Mouse (Mus musculus): ENCODE results near the gene Prrxl1.
A peak's percentile ranks its signal among the peaks of the same experiment; 100 is the strongest.

Prrxl1 gene

GRCm38 (mm10) chr14:32599290-32600041 is at the start of gene Prrxl1:
Prrxl1 (plus strand) TSS chr14:32599407.
- peak in 1 of 2 experiments; percentile 22 for DNase-seq (ENCODE audit: low spot score in 2 of 2)

DNA sequence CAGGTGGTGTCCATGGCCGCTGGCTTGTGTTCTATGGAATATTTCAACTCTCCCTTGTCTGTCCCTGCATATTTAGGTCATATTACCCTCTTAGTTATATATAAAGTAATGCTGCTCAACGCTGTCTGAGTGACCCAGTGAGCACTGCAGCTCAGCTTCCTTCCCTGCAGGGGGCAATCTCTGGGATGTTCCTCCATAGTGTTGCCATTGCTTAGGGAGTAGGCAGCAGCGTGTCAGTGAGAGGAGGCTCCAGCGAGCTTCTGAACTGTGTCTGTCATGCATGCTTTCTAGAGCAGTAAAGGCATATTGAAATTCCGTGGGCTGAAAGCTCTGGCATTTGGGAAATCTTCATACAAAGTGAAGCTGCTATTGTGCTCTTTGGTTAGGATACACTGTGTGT is 47.4 kb upstream of the Prrxl1 start:
- DNase-seq (ENCODE audit: low spot score in 2 of 2) = no peak

DNA sequence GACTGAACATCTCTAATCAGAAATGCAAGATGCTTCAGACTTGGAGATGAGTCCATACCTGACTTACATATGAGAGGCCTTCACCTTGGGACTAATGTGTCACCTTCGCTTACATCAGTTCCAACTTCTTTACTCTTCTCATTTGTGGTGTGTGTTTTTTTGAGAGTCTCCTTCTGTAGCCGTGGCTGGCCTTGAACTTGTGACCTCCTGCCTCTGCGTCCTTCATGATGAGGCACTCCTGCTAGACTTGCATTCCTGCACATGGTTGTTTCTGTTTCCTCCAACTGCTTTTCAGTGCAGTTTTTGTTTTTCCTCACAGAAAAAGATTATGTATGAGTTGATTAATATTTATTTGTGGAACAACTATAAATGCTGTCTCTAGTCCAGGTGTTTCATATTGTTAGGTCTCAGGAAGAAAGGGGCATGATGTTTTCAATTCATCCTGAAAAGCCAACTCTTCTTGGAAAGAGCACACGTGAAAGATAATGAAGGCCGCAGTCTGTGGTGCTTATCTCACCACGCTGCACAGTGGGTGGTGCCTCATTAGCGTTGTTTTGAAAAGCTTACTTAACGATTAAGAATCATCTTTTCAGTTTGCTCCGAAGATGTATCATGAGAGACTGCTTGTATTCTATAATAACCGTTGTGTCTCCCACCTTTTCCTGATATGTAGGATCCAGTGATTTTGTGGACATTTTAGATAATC is 45.9 kb upstream of the Prrxl1 start:
- no peak for DNase-seq (ENCODE audit: low spot score in 2 of 2)

DNA sequence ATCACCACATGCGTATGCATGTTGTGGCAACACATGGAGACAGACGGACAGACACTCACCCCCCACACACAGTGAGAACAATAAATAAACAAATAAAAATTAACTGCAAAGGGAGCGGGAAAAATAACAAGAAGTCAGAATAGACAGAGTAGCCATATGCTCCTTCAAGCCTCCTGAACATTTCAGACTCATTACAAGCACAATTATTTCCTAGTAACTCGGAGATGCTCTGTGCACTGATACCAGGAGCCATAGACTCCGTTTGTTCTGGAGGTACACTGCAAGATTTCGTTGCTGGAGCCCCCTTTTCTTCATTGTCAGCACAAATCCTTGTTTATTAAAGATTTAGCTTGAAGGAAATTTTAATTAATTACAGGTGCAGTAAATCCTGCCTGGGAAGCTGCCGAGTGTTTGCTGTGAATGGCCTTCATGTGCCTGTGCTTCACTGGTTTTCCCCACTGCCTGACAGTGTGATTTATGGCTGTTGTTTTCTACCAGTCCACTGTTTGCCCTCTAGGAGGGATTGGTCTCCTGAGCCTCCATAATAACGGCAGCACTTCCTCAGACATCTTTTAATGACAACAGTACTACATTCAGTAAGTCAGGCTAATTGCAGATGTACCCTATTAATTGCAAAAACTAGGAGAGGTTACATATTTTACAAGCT is 44.2 kb upstream of the Prrxl1 start:
- no peak for DNase-seq (ENCODE audit: low spot score in 2 of 2)

- DNase-seq (ENCODE audit: low spot score in 2 of 2) = no peak
Observed at GRCm38 (mm10) chr14:32561428-32561827, 37.8 kb upstream of the Prrxl1 start.

DNA sequence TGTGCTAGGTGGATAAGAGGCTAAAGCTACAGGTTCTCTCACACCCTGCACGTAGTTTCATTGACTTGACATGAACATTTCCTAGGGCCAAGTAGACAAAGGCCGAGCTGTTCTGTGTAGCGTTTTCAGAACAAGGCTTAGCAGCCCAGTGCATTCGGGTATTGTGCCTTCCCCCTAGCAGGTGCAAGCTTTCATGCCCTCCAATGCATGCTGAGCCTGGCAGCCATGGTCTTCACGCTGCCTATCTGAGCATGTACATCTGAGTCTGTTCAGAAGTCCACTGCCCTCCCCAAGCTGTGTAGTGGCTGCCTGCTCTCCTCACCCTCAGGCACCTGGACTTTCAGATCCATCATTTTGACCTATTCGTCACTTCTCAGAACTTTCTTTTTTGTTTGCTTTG is 35.5 kb upstream of the Prrxl1 start:
- no peak for DNase-seq (ENCODE audit: low spot score in 2 of 2)

- DNase-seq (ENCODE audit: low spot score in 2 of 2) = no peak
Observed at GRCm38 (mm10) chr14:32572519-32572918, 26.7 kb upstream of the Prrxl1 start.

- DNase-seq (ENCODE audit: low spot score in 2 of 2) = no peak
Observed at GRCm38 (mm10) chr14:32578420-32578819, 20.8 kb upstream of the Prrxl1 start.

DNA sequence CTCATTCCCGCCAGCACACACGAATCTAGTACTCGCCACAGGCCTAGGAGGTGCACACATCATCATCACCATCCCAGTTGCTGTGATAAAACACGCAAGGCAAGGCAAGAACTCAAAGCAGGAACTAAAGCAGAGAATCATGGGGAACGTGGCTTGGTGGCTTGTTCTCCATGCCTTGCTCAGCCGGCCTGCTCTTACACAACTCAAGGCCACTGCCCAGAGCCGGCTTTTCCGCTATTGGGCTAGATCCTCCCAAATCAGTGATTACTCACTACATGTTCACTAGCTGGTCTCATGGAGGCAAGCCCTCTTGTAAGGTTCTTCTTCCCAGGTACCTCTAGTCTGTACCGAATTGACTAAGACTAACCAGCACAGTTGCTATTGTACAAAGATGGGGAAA is 15.5 kb upstream of the Prrxl1 start:
- no peak for DNase-seq (ENCODE audit: low spot score in 2 of 2)

- peak; percentile 82 to 87 for DNase-seq (ENCODE audit: low spot score in 2 of 2)
Observed at GRCm38 (mm10) chr14:32587013-32587784, 12.0 kb upstream of the Prrxl1 start.

DNA sequence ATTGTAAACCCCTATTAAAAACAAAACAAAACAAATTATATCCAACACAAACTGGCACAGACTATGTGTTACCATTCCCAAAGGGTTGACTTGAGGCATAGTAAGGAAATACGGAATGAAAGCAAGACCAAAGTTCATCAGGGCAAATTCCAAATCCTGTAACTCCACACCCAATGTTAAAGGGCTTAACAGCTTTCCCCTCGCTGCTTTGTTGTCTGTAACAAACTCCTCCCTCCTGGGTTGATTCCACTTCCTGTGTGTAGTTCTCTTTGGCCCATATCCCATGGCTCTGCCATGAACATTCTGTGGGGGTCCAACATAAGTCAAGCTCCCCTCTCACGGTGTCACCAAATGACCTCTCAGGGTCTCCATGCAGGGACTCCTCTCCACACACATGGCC is 8.8 kb upstream of the Prrxl1 start:
- no peak for DNase-seq (ENCODE audit: low spot score in 2 of 2)

- DNase-seq (ENCODE audit: low spot score in 2 of 2) = peak in 1 of 2 experiments; percentile 22
Observed at GRCm38 (mm10) chr14:32597232-32598231, 1.7 kb upstream of the Prrxl1 start.

GRCm38 (mm10) chr14:32598437-32599219 is 579 bp upstream of the Prrxl1 start:
- no peak for DNase-seq (ENCODE audit: low spot score in 2 of 2)

GRCm38 (mm10) chr14:32600110-32600509 is 903 bp downstream of the Prrxl1 start:
- DNase-seq (ENCODE audit: low spot score in 2 of 2) = no peak

- no peak for DNase-seq (ENCODE audit: low spot score in 2 of 2)
Observed at GRCm38 (mm10) chr14:32605508-32605907, 6.3 kb downstream of the Prrxl1 start.

DNA sequence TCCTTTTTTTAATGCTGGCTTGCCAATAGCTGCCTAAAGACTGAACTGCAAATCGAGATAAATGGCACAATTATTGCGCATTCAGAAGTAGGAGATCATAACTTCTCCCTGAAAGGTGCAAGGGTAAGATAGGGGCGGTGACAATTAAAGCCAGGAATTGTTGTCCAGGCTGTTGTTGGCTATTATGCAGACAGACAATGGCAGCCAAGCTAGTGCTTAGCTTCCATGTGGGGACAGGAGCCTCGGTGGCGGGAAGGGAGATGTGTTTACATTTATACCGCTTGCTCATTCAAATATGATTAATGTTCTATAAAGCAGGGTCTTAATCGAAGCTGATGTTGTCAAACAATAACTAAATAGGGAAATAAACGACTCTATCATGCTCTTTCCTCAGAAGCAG is 7.1 kb downstream of the Prrxl1 start:
- DNase-seq (ENCODE audit: low spot score in 2 of 2) = no peak

DNA sequence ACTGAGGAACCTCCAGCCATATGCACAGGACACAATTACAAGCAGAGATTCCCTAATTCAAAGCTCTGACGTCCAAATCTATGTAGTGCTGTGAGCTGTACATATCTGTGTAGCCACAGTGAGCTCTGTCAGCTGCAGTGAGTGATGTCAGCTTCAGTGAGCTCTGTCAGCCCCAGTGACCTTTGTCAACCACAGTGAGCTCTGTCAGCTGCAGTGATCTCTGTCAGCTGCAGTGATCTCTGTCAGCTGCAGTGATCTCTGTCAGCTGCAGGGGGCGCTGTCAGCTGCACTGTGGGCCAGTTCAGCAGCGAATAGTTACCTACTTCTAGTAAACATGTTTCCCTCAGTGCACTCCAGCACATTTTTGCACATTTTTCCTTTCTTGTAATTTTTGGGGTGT is 10.2 kb downstream of the Prrxl1 start:
- DNase-seq (ENCODE audit: low spot score in 2 of 2) = peak; percentile 57 to 71

- no peak for DNase-seq (ENCODE audit: low spot score in 2 of 2)
Observed at GRCm38 (mm10) chr14:32617253-32617652, 18.0 kb downstream of the Prrxl1 start.

GRCm38 (mm10) chr14:32624245-32624644 is 25.0 kb downstream of the Prrxl1 start:
- DNase-seq (ENCODE audit: low spot score in 2 of 2) = no peak

- no peak for DNase-seq (ENCODE audit: low spot score in 2 of 2)
Observed at GRCm38 (mm10) chr14:32624811-32625210, 25.6 kb downstream of the Prrxl1 start.

Measured in cerebellum, postnatal 4 days (tissue).